Mouse (Mus musculus): ENCODE measurements around the gene Nmrk1.

Nmrk1 gene

GRCm38 (mm10) chr19:18653058-18653457, 21.3 kb downstream of the Nmrk1 start:
- no peak for DNase-seq (ENCODE audit: low read depth, low spot score)

- no peak for DNase-seq (ENCODE audit: low read depth, low spot score)
These were observed 22.6 kb downstream of the Nmrk1 start for GRCm38 (mm10) chr19:18654330-18654729.

- DNase-seq (ENCODE audit: low read depth, low spot score), result no peak
These were observed 23.2 kb downstream of the Nmrk1 start for GRCm38 (mm10) chr19:18654984-18655383.

GRCm38 (mm10) chr19:18655999-18656398, 24.2 kb downstream of the Nmrk1 start:
- DNase-seq (ENCODE audit: low read depth, low spot score), result no peak

GRCm38 (mm10) chr19:18658473-18658872, 26.7 kb downstream of the Nmrk1 start:
- DNase-seq (ENCODE audit: low read depth, low spot score), result no peak

GRCm38 (mm10) chr19:18659349-18659748, 27.6 kb downstream of the Nmrk1 start:
- no peak for DNase-seq (ENCODE audit: low read depth, low spot score)

- DNase-seq (ENCODE audit: low read depth, low spot score), result no peak
These were observed 28.7 kb downstream of the Nmrk1 start for GRCm38 (mm10) chr19:18660466-18660865.

- no peak for DNase-seq (ENCODE audit: low read depth, low spot score)
These were observed 29.9 kb downstream of the Nmrk1 start for GRCm38 (mm10) chr19:18661683-18662082.

GRCm38 (mm10) chr19:18663904-18664303, 32.2 kb downstream of the Nmrk1 start:
- DNase-seq (ENCODE audit: low read depth, low spot score), result no peak

- DNase-seq (ENCODE audit: low read depth, low spot score), result no peak
These were observed 35.2 kb downstream of the Nmrk1 start for GRCm38 (mm10) chr19:18666966-18667365.

- no peak for DNase-seq (ENCODE audit: low read depth, low spot score)
These were observed 37.8 kb downstream of the Nmrk1 start for GRCm38 (mm10) chr19:18669551-18669950.

GRCm38 (mm10) chr19:18670608-18671007, 38.9 kb downstream of the Nmrk1 start, which contains the start of gene Carnmt1:
Gene Carnmt1, plus strand, starts transcription at chr19:18670764.
- peak; percentile 93 for DNase-seq (ENCODE audit: low read depth, low spot score)

- DNase-seq (ENCODE audit: low read depth, low spot score), result no peak
These were observed 39.4 kb downstream of the Nmrk1 start for GRCm38 (mm10) chr19:18671056-18671741.

GRCm38 (mm10) chr19:18672498-18672897, 40.7 kb downstream of the Nmrk1 start:
- no peak for DNase-seq (ENCODE audit: low read depth, low spot score)

GRCm38 (mm10) chr19:18673116-18673515, 41.4 kb downstream of the Nmrk1 start:
- DNase-seq (ENCODE audit: low read depth, low spot score), result no peak

GRCm38 (mm10) chr19:18682142-18682541, 50.4 kb downstream of the Nmrk1 start:
- no peak for DNase-seq (ENCODE audit: low read depth, low spot score)

- no peak for DNase-seq (ENCODE audit: low read depth, low spot score)
These were observed 55.8 kb downstream of the Nmrk1 start for GRCm38 (mm10) chr19:18687556-18687955.

- DNase-seq (ENCODE audit: low read depth, low spot score), result no peak
These were observed 60.4 kb downstream of the Nmrk1 start for GRCm38 (mm10) chr19:18692176-18692575.

- no peak for DNase-seq (ENCODE audit: low read depth, low spot score)
These were observed 61.0 kb downstream of the Nmrk1 start for GRCm38 (mm10) chr19:18692768-18693167.

- DNase-seq (ENCODE audit: low read depth, low spot score), result no peak
These were observed 63.4 kb downstream of the Nmrk1 start for GRCm38 (mm10) chr19:18695116-18695515.

- no peak for DNase-seq (ENCODE audit: low read depth, low spot score)
These were observed 63.8 kb downstream of the Nmrk1 start for GRCm38 (mm10) chr19:18695552-18695951.
